Mouse (Mus musculus) CH12.LX (cell line): ENCODE results near the gene Cux1.
"Not testable (repeated sequence)": the region's sequence is repeated elsewhere in the genome, so short reads cannot be mapped to it uniquely, and the experiment has no call there.

ENCODE experiments used
- CTCF ChIP-seq, 2 experiments: IDR thresholded peaks in 1 of 2; conservative IDR thresholded peaks in 1 of 2; 2 replicates each; pipeline ENCODE4 v1.5.1; 2011 to 2012; ENCODE audit warnings: low read depth in 2 of 2, low read length in 2 of 2, improper control_type of control experiment in 1 of 2, inconsistent platforms in 1 of 2, mild to moderate bottlenecking in 1 of 2, moderate library complexity in 1 of 2
- EP300 ChIP-seq: IDR thresholded peaks from 2 replicates; pipeline ENCODE4 v1.6.1; 2011; ENCODE audit warnings: low read length, improper control_type of control experiment
- NRF1 ChIP-seq: IDR thresholded peaks from 2 replicates; pipeline ENCODE4 v1.6.1; 2014; ENCODE audit warnings: low read depth, mild to moderate bottlenecking, inconsistent platforms, low read length, improper control_type of control experiment, moderate library complexity
- POLR2A ChIP-seq: IDR thresholded peaks from 2 replicates; pipeline ENCODE4 v1.6.1; 2011; ENCODE audit warnings: low read depth, mild to moderate bottlenecking, improper control_type of control experiment, low read length
- SMC3 ChIP-seq: IDR thresholded peaks from 2 replicates; pipeline ENCODE4 v1.6.1; 2011; ENCODE audit warnings: low read depth, low read length, improper control_type of control experiment
- USF2 ChIP-seq: conservative IDR thresholded peaks from 2 replicates; pipeline ENCODE4 v1.6.1; 2011; ENCODE audit warnings: low read depth, low read length, improper control_type of control experiment

- TF ChIP-seq EP300; CTCF (conservative IDR thresholded peaks at IDR 0.05 in 1 of 2, IDR thresholded peaks at IDR 0.05 in 1 of 2; ENCODE audit: low read depth in 2 of 2, low read length in 2 of 2); NRF1; USF2; POLR2A; SMC3: not testable (repeated sequence)
These were observed 96.1 kb downstream of the Cux1 start for GRCm38 (mm10) chr5:136470985-136471735.
